Mouse (Mus musculus) CD4-positive, CD25-positive, alpha-beta regulatory T cell, adult 4 months (primary cell): ENCODE results near the gene Apbb2. TPM values are rescaled to one million over a fixed set of nuclear protein-coding genes. Genes with fewer than 3 reads are reported as not detected.

Source experiments
- ATAC-seq: one replicate; pipeline ENCODE4 v1.8.0; 2017
- polyA plus RNA-seq, 2 experiments: library from polyadenylated mRNA; unstranded; fragments of 100-300 nt; shearing (Covaris generic); gene quantifications; one replicate each; pipeline ENCODE4 v1.2.1; 2017

The Apbb2 gene
- polyA plus RNA-seq, 2 experiments from 2014 or later, result 0.93 to 6.7 TPM

DNA sequence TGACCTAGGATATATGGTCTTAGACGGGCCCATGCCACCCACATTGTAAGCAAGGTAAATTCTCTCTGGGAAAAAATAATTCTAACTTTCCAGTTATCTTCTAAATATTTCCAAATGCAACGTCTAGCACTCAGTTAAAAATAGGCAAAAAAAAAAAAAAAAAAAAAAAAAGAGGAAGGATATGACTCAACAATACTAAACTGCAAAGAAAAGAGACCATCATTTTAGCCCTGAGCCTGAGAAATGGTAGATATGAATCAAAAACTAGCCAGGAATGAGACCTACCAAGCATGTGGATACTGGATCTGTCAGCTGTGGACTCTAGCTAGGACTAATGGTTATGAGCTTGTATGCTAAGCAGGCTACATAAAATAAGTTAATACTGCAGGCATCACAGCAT is 338.9 kb downstream of the Apbb2 start:
- ATAC-seq, result no peak

DNA sequence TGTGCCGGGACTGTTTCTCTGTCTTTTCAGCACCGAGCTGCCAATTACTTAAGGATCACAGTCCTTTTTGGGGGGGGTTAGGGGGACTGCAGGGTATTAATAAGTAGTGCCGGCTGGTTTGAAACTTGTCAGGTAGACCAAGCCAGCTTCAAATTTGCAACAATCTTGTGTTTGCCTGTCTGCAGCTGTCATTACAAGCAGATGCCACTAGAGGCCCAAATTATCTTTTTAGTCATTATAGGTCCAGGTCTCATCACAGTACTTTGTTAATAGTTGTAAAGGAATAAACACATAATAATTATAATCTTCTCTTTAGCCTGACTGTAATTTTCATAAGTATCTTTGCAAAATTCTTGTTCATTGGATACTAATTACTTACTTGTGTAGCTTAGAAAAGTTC is 344.2 kb downstream of the Apbb2 start:
- ATAC-seq, result no peak

DNA sequence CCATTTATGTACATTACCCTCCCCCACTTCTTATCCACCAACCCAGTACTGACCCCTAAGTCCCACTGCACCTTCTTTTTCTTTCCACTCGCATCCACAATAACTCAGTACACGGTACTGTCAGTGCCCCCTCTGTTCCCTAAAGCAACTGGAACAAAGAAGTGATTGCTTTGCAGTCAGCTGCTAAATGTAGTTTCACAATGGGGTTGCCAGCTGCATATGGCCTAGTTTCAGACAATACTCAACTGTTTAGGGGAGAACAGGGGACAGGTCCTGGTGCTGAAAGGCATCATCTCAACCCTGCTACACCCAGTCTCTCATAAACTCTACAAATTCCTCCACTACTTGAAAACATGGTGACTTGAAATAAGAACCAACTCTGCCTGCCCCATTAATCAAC is 347.4 kb downstream of the Apbb2 start:
- no peak for ATAC-seq

DNA sequence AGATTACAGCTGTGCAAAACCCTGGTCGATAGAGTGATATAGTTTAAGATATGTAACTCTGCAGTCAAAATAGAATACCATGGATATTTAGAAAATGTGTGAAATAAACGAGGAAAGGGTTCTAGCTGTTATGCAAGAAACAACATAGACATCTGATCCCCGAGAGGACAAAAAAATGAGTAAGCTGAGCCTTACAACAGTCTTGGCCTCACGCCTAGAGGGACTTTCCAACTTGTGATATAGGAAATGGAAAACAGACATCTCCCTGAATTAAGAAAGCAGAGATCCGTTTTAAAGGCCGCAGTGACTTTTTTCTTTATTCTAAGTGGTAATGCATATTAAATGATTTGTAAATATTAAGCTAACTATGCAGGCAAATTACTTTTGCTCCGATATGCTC is 349.0 kb downstream of the Apbb2 start:
- no peak for ATAC-seq

DNA sequence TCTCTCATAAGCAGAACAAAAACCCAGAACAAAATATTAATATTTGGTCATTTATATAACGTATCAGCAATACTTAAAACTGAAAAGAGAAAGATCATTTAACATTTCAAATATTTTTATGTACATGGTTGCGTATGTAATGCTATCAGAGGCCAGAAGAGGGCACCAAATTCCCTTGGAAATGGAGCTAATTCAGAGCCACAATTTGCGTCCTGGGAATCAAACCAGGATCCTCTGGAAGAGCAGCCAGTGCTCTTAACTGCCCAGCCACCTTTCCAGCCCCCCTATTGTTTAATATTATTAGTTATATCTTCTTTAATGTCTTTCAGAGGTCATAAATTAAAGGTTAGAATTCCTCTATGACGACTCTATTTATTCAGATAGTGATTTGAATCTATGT is 355.2 kb downstream of the Apbb2 start:
- no peak for ATAC-seq

DNA sequence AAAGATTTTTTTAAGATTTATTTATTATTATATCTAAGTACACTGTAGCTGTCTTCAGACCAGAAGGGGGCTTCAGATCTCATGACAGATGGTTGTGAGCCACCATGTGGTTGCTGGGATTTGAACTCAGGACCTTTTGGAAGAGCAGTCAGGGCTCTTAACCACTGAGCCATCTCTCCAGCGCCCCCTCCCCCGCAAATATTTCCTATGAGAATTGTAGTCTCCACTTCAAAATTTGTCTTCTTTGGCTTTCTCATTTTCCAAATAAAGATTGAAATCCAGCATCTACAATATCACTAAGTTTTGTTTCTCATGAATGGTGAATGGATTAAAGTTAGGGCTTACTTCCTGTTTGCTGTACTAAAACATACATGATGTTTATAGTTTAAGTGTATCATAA is 356.1 kb downstream of the Apbb2 start:
- no peak for ATAC-seq

DNA sequence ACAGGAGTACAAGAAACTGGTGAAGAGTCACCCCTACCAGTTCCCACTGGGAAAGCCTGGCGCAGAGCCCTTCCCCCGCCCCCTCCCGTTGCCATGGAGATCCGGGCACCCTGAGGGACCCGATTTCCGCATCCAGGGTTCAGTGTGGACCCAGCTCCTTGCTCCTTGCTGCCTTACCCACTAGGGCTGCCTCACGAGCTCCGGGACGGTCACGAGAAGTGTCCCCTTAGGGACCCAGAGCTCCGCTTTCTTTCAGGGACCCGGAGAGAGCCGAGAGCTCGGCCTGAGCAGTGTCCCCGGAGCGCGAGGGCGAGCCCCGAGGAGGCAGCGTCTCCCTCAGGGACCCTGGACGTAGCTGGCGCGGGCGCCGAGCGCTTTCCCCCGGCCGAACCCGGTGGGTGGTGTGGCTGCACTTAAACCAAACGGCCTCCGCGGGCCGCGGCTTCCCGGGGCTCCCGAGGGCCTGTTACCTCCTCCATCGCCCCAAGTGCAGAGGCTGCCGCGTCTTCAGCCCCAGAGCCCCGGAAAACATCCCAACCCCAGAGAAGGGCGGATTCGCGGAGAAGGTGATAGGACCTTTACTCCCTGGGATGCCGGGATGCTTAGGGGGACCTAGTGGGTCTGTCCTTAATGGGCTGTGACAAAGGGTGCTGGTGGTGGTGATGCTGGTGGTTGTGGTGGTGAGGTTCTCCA is 358.7 kb downstream of the Apbb2 start, which contains the start of gene Nsun7:
Gene Nsun7, plus strand, starts transcription at position 142 of the 693 bp plus-strand sequence.
- ATAC-seq, result peak; percentile 83

DNA sequence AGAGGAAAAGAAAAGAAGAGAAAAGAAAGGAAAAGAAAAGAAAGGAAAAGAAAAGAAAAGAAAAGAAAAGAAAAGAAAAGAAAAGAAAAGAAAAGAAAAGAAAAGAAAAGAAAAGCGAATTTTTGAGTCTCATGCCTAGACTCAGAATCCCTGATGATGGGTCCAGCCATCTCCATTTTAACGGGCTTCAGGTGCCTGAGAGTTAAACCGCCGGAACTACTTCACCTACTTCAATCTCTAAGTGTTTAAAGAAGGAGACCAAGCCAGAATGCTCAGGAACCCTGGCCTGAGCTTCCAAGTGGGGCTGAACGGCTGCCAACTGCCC is 359.2 kb downstream of the Apbb2 start:
- ATAC-seq, result peak; percentile 26

DNA sequence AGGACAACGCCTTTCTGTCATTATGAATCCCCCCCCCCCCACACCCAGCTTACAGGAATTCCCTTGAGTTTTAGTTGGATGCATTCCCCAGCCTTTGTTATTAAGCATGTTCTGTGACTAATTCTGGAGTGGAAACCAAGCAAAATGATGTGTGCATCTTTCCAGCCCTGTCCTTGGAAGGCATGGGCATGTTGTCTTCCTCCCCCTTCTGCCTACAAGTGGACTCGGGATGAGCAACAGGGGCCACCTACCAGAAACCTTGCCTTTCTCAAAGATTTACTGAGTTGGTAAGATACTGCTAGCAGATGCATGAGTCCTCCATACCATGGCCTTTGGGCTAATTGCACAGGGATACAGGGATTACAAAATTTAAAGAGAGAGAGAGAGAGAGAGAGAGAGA is 359.6 kb downstream of the Apbb2 start:
- ATAC-seq, result no peak

DNA sequence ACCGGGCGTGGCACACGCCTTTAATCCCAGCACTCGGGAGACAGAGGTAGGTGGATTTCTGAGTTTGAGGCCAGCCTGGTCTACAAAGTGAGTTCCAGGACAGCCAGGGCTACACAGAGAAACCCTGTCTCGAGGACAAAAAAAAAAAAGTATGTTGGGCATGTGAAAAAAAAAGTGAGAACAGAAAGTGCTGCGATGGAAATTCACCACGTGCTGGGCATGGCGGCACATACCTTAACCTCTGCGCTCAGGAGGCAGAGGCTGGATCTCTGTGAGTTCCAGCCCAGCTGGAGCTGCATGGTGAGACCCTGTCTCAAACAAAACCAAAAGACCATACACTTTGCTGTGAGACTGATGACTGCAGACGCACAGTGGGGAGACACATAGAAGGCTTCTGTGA is 363.5 kb downstream of the Apbb2 start:
- no peak for ATAC-seq

DNA sequence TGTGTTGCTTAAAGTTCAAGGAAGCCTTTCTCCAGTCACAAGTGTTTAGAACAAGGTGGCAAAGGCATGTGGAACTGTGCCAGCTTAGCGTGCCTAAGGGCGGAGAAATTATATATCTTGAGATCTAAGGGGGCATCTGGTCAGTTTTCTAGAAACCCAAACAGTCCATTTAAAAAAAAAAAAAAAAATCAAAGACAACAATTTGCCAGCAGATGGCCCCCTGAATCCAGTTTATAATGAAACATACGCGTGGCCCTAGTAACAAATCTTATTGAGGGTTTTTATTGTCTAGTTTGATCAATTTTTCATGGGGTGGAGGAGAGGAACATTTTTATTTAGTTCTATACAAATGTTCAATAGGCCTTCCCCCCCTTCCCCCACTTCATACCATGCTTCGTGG is 365.4 kb downstream of the Apbb2 start:
- ATAC-seq, result no peak

Other genes starting within 250 kb of the Apbb2 start
- not detected for gene Uchl1, start 57.3 kb upstream of the Apbb2 start, polyA plus RNA-seq
- gene Limch1, start 127.0 kb upstream of the Apbb2 start, polyA plus RNA-seq, result not detected